Mouse (Mus musculus) megakaryocyte, embryonic 14.5 days (primary cell): ENCODE data around the gene Tmem238.

Experiments used
- FLI1 ChIP-seq: IDR thresholded peaks from 2 replicates; pipeline ENCODE4 v1.6.1; 2012; ENCODE audit warnings: low read length, inconsistent platforms, mixed read lengths
- GATA1 ChIP-seq: IDR thresholded peaks from 3 replicates; pipeline ENCODE4 v1.6.1; 2012; ENCODE audit warnings: mixed read lengths, low read length, inconsistent platforms, borderline replicate concordance

GRCm38 (mm10) chr7:4759670-4760069 is 29.8 kb downstream of the Tmem238 start:
- TF ChIP-seq GATA1 (no peak), FLI1 (no peak)
